Mouse (Mus musculus): ENCODE results near the gene Eif2s1. TPM values are rescaled to one million over a fixed set of nuclear protein-coding genes. Genes with fewer than 3 reads are reported as not detected.

Gene Eif2s1
- polyA plus RNA-seq (2014; fragmentation: Nextera tagmentation; extraction: Ambion mirVana) = 249 and 250 TPM in 2 replicates

GRCm38 (mm10) chr12:78861496-78862253 lies at the start of gene Eif2s1, which contains the start of gene Atp6v1d:
Eif2s1 (plus strand) TSS chr12:78861819.
Atp6v1d (minus strand) TSS chr12:78861638.
- no peaks in the 10 kb centered on the region for H3K27me3 ChIP-seq (ENCODE audit: control insufficient read depth, insufficient read depth, low read length)
- H3K9ac ChIP-seq (ENCODE audit: low read length) = peak within 1 kb of the TSS; percentile 92
- WGBS = under 1% methylated on average over 55 of the region's 55 CpGs

DNA sequence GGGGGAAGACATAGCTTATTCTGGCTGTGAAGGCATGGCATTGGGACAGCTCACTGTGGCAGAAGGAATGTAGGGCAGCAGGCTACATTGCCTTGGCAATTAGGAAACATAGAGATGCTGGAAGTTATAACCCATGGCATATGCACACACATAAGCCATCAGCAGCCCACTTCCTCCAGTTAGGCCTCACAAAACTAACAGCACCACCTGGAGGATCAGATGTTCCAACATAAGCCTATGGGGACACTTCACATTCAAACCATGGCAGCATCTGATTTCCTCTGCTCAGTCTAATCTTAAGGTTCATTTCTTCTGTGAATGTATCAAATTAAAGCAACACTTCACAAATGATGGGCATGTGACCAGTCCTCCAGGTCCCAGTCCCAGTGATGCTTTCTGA lies 47.2 kb upstream of the Eif2s1 start:
- ATAC-seq (ENCODE audit: low FRiP score) = no peak
- no peaks in the 10 kb centered on the region for H3K27me3 ChIP-seq (ENCODE audit: control insufficient read depth, insufficient read depth, low read length)
- no peaks in the 10 kb centered on the region for H3K4me1 ChIP-seq (ENCODE audit: control insufficient read depth, insufficient read depth, low read length)
- no peak overlapping the region for H3K27ac ChIP-seq (ENCODE audit: low read depth, low read length)
- no peaks in the 10 kb centered on the region for H3K36me3 ChIP-seq (ENCODE audit: control insufficient read depth, insufficient read depth, low read length)
- no peak overlapping the region for H3K4me2 ChIP-seq
- H3K4me3 ChIP-seq (ENCODE audit: low read depth, low read length) = no peak overlapping the region
- H3K9me3 ChIP-seq (ENCODE audit: control insufficient read depth, low read length) = no peaks in the 10 kb centered on the region
- no peak for DNase-seq (ENCODE audit: low spot score, missing footprints)
- H3K9ac ChIP-seq (ENCODE audit: low read length) = no peak overlapping the region

More at GRCm38 (mm10) chr12:78861496-78862253, at the start of gene Eif2s1, which contains the start of gene Atp6v1d:
- peak; percentile 100 for ATAC-seq (ENCODE audit: low FRiP score)
- DNase-seq (ENCODE audit: low spot score, missing footprints) = peak; percentile 99
- Histone ChIP-seq H3K4me3 (ENCODE audit: low read depth, low read length) (peak within 1 kb of the TSS; percentile 87), H3K27ac (ENCODE audit: low read depth, low read length) (peak within 1 kb of the TSS; percentile 79), H3K4me2 (peak within 1 kb of the TSS; percentile 92), H3K36me3 (ENCODE audit: control insufficient read depth, insufficient read depth, low read length) (no peaks in the 10 kb centered on the region), H3K9me3 (ENCODE audit: control insufficient read depth, low read length) (no peaks in the 10 kb centered on the region), H3K4me1 (ENCODE audit: control insufficient read depth, insufficient read depth, low read length) (peaks cover 11% of the 10 kb centered on the region)

GRCm38 (mm10) chr12:78834496-78834895 lies 27.1 kb upstream of the Eif2s1 start:
- DNase-seq (ENCODE audit: low spot score, missing footprints) (no peak), ATAC-seq (ENCODE audit: low FRiP score) (no peak)
- Histone ChIP-seq H3K36me3 (ENCODE audit: control insufficient read depth, insufficient read depth, low read length) (peaks cover 5% of the 10 kb centered on the region; the same call in 1 of the 2 replicates), H3K27me3 (ENCODE audit: control insufficient read depth, insufficient read depth, low read length) (no peaks in the 10 kb centered on the region), H3K4me2 (no peak overlapping the region), H3K27ac (ENCODE audit: low read depth, low read length) (no peak overlapping the region), H3K9ac (ENCODE audit: low read length) (no peak overlapping the region), H3K9me3 (ENCODE audit: control insufficient read depth, low read length) (no peaks in the 10 kb centered on the region), H3K4me3 (ENCODE audit: low read depth, low read length) (no peak overlapping the region), H3K4me1 (ENCODE audit: control insufficient read depth, insufficient read depth, low read length) (no peaks in the 10 kb centered on the region)
- 93% methylated on average over 2 of the region's 2 CpGs for WGBS

GRCm38 (mm10) chr12:78839906-78840305 lies 21.7 kb upstream of the Eif2s1 start:
- H3K9me3 ChIP-seq (ENCODE audit: control insufficient read depth, low read length) = no peaks in the 10 kb centered on the region
- H3K9ac ChIP-seq (ENCODE audit: low read length) = no peak overlapping the region
- H3K4me1 ChIP-seq (ENCODE audit: control insufficient read depth, insufficient read depth, low read length) = no peaks in the 10 kb centered on the region
- no peak overlapping the region for H3K4me2 ChIP-seq
- ATAC-seq (ENCODE audit: low FRiP score) = no peak
- H3K4me3 ChIP-seq (ENCODE audit: low read depth, low read length) = no peak overlapping the region
- no peaks in the 10 kb centered on the region for H3K27me3 ChIP-seq (ENCODE audit: control insufficient read depth, insufficient read depth, low read length)
- 91% methylated on average over 4 of the region's 4 CpGs for WGBS
- H3K27ac ChIP-seq (ENCODE audit: low read depth, low read length) = no peak overlapping the region
- DNase-seq (ENCODE audit: low spot score, missing footprints) = no peak
- H3K36me3 ChIP-seq (ENCODE audit: control insufficient read depth, insufficient read depth, low read length) = peaks cover 12% of the 10 kb centered on the region; the same call in 1 of the 2 replicates

GRCm38 (mm10) chr12:78842429-78842828 lies 19.2 kb upstream of the Eif2s1 start:
- ATAC-seq (ENCODE audit: low FRiP score) = no peak
- H3K9me3 ChIP-seq (ENCODE audit: control insufficient read depth, low read length) = no peaks in the 10 kb centered on the region
- H3K36me3 ChIP-seq (ENCODE audit: control insufficient read depth, insufficient read depth, low read length) = peaks cover 10% of the 10 kb centered on the region; the same call in 1 of the 2 replicates
- no peak overlapping the region for H3K4me2 ChIP-seq
- no peaks in the 10 kb centered on the region for H3K4me1 ChIP-seq (ENCODE audit: control insufficient read depth, insufficient read depth, low read length)
- no peaks in the 10 kb centered on the region for H3K27me3 ChIP-seq (ENCODE audit: control insufficient read depth, insufficient read depth, low read length)
- no peak overlapping the region for H3K4me3 ChIP-seq (ENCODE audit: low read depth, low read length)
- no peak overlapping the region for H3K27ac ChIP-seq (ENCODE audit: low read depth, low read length)
- DNase-seq (ENCODE audit: low spot score, missing footprints) = no peak
- H3K9ac ChIP-seq (ENCODE audit: low read length) = no peak overlapping the region
- 89% methylated on average over 1 of the region's 1 CpGs for WGBS

GRCm38 (mm10) chr12:78848246-78848645 lies 13.4 kb upstream of the Eif2s1 start:
- Histone ChIP-seq H3K27me3 (ENCODE audit: control insufficient read depth, insufficient read depth, low read length) (no peaks in the 10 kb centered on the region), H3K4me2 (no peak overlapping the region), H3K4me1 (ENCODE audit: control insufficient read depth, insufficient read depth, low read length) (no peaks in the 10 kb centered on the region), H3K9ac (ENCODE audit: low read length) (no peak overlapping the region), H3K27ac (ENCODE audit: low read depth, low read length) (no peak overlapping the region), H3K36me3 (ENCODE audit: control insufficient read depth, insufficient read depth, low read length) (peaks cover 7% of the 10 kb centered on the region; the same call in 1 of the 2 replicates), H3K9me3 (ENCODE audit: control insufficient read depth, low read length) (no peaks in the 10 kb centered on the region), H3K4me3 (ENCODE audit: low read depth, low read length) (no peak overlapping the region)
- no peak for ATAC-seq (ENCODE audit: low FRiP score)
- DNase-seq (ENCODE audit: low spot score, missing footprints) = no peak
- 90% methylated on average over 4 of the region's 4 CpGs for WGBS

DNA sequence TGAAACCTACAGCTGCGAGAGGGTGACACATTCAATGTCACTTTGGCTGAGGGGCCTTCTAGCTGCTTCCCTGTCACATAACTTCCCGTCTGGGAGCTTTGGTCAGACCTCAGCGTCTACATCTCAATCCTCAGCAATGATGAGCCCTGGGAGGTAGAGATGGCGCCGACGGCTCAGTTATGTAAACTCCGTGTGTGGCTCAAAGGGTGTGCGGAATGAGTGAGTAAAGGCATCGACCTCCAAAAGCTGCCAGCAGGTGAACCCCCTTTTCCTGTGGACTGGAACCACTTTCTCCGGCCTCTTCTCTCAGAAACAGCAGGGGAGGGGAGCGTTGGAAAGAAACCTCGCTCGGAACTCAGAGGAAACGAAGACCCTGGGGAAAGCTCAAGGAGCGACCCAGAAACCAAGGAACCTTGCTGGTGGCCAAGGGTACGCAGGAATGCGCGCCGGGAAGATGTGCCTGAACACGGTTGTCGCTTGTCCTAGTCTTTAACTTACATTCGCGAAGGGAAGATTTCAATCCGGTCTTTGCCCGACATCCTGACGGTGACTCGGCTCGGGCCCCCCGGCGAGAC lies 611 bp upstream of the Eif2s1 start:
- no peak overlapping the region for H3K27ac ChIP-seq (ENCODE audit: low read depth, low read length)
- WGBS = 1% methylated on average over 30 of the region's 30 CpGs
- peak overlapping the region; percentile 74 for H3K9ac ChIP-seq (ENCODE audit: low read length)
- DNase-seq (ENCODE audit: low spot score, missing footprints) (no peak), ATAC-seq (ENCODE audit: low FRiP score) (0 out of 2 replicates have a peak, but pooled peaks have one; percentile 1)
- no peaks in the 10 kb centered on the region for H3K9me3 ChIP-seq (ENCODE audit: control insufficient read depth, low read length)
- peak overlapping the region; percentile 87 for H3K4me3 ChIP-seq (ENCODE audit: low read depth, low read length)
- no peaks in the 10 kb centered on the region for H3K36me3 ChIP-seq (ENCODE audit: control insufficient read depth, insufficient read depth, low read length)
- peak overlapping the region; percentile 92 for H3K4me2 ChIP-seq
- H3K4me1 ChIP-seq (ENCODE audit: control insufficient read depth, insufficient read depth, low read length) = peaks cover 11% of the 10 kb centered on the region
- H3K27me3 ChIP-seq (ENCODE audit: control insufficient read depth, insufficient read depth, low read length) = no peaks in the 10 kb centered on the region

DNA sequence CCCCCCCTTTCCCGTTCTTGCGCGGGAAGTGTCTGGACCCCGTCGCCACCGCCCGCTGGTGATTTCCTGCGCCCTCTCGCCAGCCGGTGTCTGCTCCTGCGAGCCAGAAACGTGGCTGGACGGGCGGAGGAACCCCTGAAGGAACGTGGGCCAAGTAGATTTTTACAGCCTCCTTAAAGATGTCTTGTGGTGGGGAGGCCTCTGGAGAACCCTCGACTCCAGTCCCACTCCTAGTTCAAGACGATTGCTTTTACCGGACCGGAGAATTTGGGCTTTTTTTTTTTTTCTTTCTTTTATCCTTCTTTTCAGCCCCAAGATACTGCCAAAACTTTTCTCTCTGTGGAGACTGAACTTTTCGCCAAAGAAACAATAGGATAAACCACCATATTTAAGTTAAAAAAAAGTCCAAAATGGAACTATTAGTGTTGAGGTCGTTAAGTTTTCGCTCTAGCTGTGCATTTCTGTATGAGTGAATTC lies 673 bp downstream of the Eif2s1 start:
- under 1% methylated on average over 22 of the region's 22 CpGs for WGBS
- DNase-seq (ENCODE audit: low spot score, missing footprints) (no peak), ATAC-seq (ENCODE audit: low FRiP score) (no peak)
- peak overlapping the region; percentile 73 for H3K4me2 ChIP-seq
- H3K36me3 ChIP-seq (ENCODE audit: control insufficient read depth, insufficient read depth, low read length) = no peaks in the 10 kb centered on the region
- peak overlapping the region; percentile 79 for H3K27ac ChIP-seq (ENCODE audit: low read depth, low read length)
- peaks cover 11% of the 10 kb centered on the region for H3K4me1 ChIP-seq (ENCODE audit: control insufficient read depth, insufficient read depth, low read length)
- H3K4me3 ChIP-seq (ENCODE audit: low read depth, low read length) = peak overlapping the region; percentile 87
- H3K9me3 ChIP-seq (ENCODE audit: control insufficient read depth, low read length) = no peaks in the 10 kb centered on the region
- peak overlapping the region; percentile 92 for H3K9ac ChIP-seq (ENCODE audit: low read length)
- H3K27me3 ChIP-seq (ENCODE audit: control insufficient read depth, insufficient read depth, low read length) = no peaks in the 10 kb centered on the region

- no peaks in the 10 kb centered on the region for H3K9me3 ChIP-seq (ENCODE audit: control insufficient read depth, low read length)
- no peak overlapping the region for H3K4me3 ChIP-seq (ENCODE audit: low read depth, low read length)
- no peak for ATAC-seq (ENCODE audit: low FRiP score)
- peaks cover 11% of the 10 kb centered on the region for H3K4me1 ChIP-seq (ENCODE audit: control insufficient read depth, insufficient read depth, low read length)
- DNase-seq (ENCODE audit: low spot score, missing footprints) = no peak
- H3K27ac ChIP-seq (ENCODE audit: low read depth, low read length) = no peak overlapping the region
- WGBS = 97% methylated on average over 1 of the region's 1 CpGs
- H3K9ac ChIP-seq (ENCODE audit: low read length) = no peak overlapping the region
- no peak overlapping the region for H3K4me2 ChIP-seq
- no peaks in the 10 kb centered on the region for H3K36me3 ChIP-seq (ENCODE audit: control insufficient read depth, insufficient read depth, low read length)
- H3K27me3 ChIP-seq (ENCODE audit: control insufficient read depth, insufficient read depth, low read length) = no peaks in the 10 kb centered on the region
Observed at GRCm38 (mm10) chr12:78865434-78865833, 3.8 kb downstream of the Eif2s1 start.

Measured in midbrain, embryonic 11.5 days (tissue).